Mouse (Mus musculus) gastrocnemius, postnatal 36 days (tissue): ENCODE results near the gene Prnp. TPM values are rescaled to one million over a fixed set of nuclear protein-coding genes. Genes with fewer than 3 reads are reported as not detected.

Experiments used
- DNase-seq, 2 experiments: peaks; one replicate each; pipeline ENCODE4 v3.0.0; 2022
- intact Hi-C: fragments of 180-260 bp; cut with DNase I; formaldehyde crosslinking; loops from one replicate; pipeline ENCODE4 v1.15.1; 2025
- long read RNA-seq, 2 experiments: library from polyadenylated mRNA; stranded (forward); transcript quantifications; one replicate each; pipeline ENCODE4 v2.0.0; 2021
- total RNA-seq, 2 experiments: library from RNA; stranded (reverse); gene quantifications; 2 replicates each; pipeline ENCODE4 v1.2.3; 2021

Prnp gene
- total RNA-seq, result 10 to 100 TPM; 69.7 to 94.8 TPM
- long read RNA-seq, experiment 1, transcript Prnp-201 (3 exons, 2,184 nt), result major isoform, 98 of 130 reads
- long read RNA-seq, experiment 1, partial matches to known transcripts, result 30 of 130 reads
- long read RNA-seq, experiment 1, other reads (novel, unspliced or antisense), result 2 of 130 reads
- long read RNA-seq, experiment 2, transcript Prnp-201 (3 exons, 2,184 nt), result major isoform, 113 of 131 reads
- long read RNA-seq, experiment 2, partial matches to known transcripts, result 17 of 131 reads
- long read RNA-seq, experiment 2, other reads (novel, unspliced or antisense), result 1 of 131 reads

GRCm38 (mm10) chr2:131909683-131910572 lies at the start of gene Prnp, which contains the start of gene Prn:
Prnp (plus strand) TSS chr2:131909928.
Prn (plus strand) TSS chr2:131909957.
- intact Hi-C loops, result no loop called here
- DNase-seq, result peak; percentile 85 to 90

- intact Hi-C loops, result no loop called here
- DNase-seq, result no peak
Observed at GRCm38 (mm10) chr2:131862617-131863275, 47.0 kb upstream of the Prnp start.

GRCm38 (mm10) chr2:131863472-131863871 lies 46.3 kb upstream of the Prnp start:
- no peak for DNase-seq
- intact Hi-C loops, result no loop called here

GRCm38 (mm10) chr2:131864262-131864796 lies 45.4 kb upstream of the Prnp start:
- intact Hi-C loops, result no loop called here
- DNase-seq, result no peak

- intact Hi-C loops, result no loop called here
- DNase-seq, result no peak
Observed at GRCm38 (mm10) chr2:131866676-131867075, 43.1 kb upstream of the Prnp start.

- intact Hi-C loops, result no loop called here
- DNase-seq, result no peak
Observed at GRCm38 (mm10) chr2:131868983-131869382, 40.7 kb upstream of the Prnp start.

- no peak for DNase-seq
- intact Hi-C loops, result no loop called here
Observed at GRCm38 (mm10) chr2:131873376-131873775, 36.4 kb upstream of the Prnp start.

GRCm38 (mm10) chr2:131876551-131877265 lies 33.0 kb upstream of the Prnp start:
- intact Hi-C loops, result no loop called here
- DNase-seq, result no peak

GRCm38 (mm10) chr2:131881766-131882165 lies 28.0 kb upstream of the Prnp start:
- no peak for DNase-seq
- intact Hi-C loops, result no loop called here

GRCm38 (mm10) chr2:131883136-131883535 lies 26.6 kb upstream of the Prnp start:
- intact Hi-C loops, result no loop called here
- DNase-seq, result no peak

GRCm38 (mm10) chr2:131886503-131887160 lies 23.1 kb upstream of the Prnp start:
- intact Hi-C loops, result no loop called here
- DNase-seq, result no peak

GRCm38 (mm10) chr2:131888233-131888632 lies 21.5 kb upstream of the Prnp start:
- intact Hi-C loops, result no loop called here
- DNase-seq, result no peak

- intact Hi-C loops, result no loop called here
- DNase-seq, result no peak
Observed at GRCm38 (mm10) chr2:131892534-131892933, 17.2 kb upstream of the Prnp start.

GRCm38 (mm10) chr2:131895106-131895505 lies 14.6 kb upstream of the Prnp start:
- intact Hi-C loops, result no loop called here
- no peak for DNase-seq

- intact Hi-C loops, result no loop called here
- no peak for DNase-seq
Observed at GRCm38 (mm10) chr2:131896011-131896410, 13.7 kb upstream of the Prnp start.

- intact Hi-C loops, result no loop called here
- no peak for DNase-seq
Observed at GRCm38 (mm10) chr2:131897336-131898109, 12.2 kb upstream of the Prnp start.

GRCm38 (mm10) chr2:131902423-131902822 lies 7.3 kb upstream of the Prnp start:
- DNase-seq, result no peak
- intact Hi-C loops, result loop anchor here (5.0 kb wide), 1 partner anchor 70 kb away; no protein-coding TSS in a partner anchor

- intact Hi-C loops, result loop anchor here (5.0 kb wide), 1 partner anchor 71 kb away; no protein-coding TSS in a partner anchor
- peak; percentile 31 to 48 for DNase-seq
Observed at GRCm38 (mm10) chr2:131902867-131903266, 6.9 kb upstream of the Prnp start.

- intact Hi-C loops, result no loop called here
- DNase-seq, result no peak
Observed at GRCm38 (mm10) chr2:131905025-131905424, 4.7 kb upstream of the Prnp start.
